Comparison of ENCODE assay signal across 17 mouse cellular contexts in the genomic region with DNA sequence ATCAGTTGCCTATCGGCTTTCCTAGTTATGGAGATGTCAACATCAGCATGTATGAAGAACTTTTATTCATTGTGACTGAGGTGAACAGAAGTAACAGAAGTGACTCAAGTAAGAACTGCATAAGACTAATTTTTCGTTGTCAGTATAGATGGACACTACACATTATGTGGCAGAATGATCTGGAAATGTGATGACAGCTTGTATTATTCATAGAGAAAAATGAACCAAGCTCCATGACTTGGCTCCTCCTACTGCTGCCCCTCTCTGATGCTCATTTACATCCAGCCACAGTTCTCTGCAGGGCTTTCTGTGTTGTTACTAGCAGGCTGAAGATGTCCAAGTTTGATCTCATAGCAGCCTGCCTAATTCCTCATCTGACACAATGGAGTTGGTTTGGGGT.
"Had no signal": no experiment of that assay in that cellular context is flagged by ENCODE, and none has a peak within 500 bp of the region (broad histone marks: within the 10 kb centered on the region; RNA-seq: fewer than 3 reads in every experiment).

No protein-coding gene starts in this region.

- H3K27me3 ChIP-seq: neural tube, embryonic 12.5 days; neural tube, embryonic 13.5 days; neural tube, embryonic 15.5 days; stomach, embryonic 15.5 days had no signal

- H3K9ac ChIP-seq: neural tube, embryonic 12.5 days; neural tube, embryonic 13.5 days; neural tube, embryonic 15.5 days; stomach, embryonic 15.5 days had no signal

- H3K27ac ChIP-seq: neural tube, embryonic 12.5 days; neural tube, embryonic 13.5 days; neural tube, embryonic 15.5 days; stomach, embryonic 15.5 days; stomach, postnatal 0 days had no signal

- H3K9me3 ChIP-seq: neural tube, embryonic 12.5 days; neural tube, embryonic 13.5 days; neural tube, embryonic 15.5 days; stomach, embryonic 15.5 days had no signal

- H3K36me3 ChIP-seq: neural tube, embryonic 12.5 days; neural tube, embryonic 13.5 days; stomach, embryonic 15.5 days had no signal

- DNase-seq: retina, postnatal 1 day; right cerebral cortex, adult 18-20 months; right cerebral cortex, postnatal 14 days; right cerebral cortex, postnatal 25 days; right cerebral cortex, postnatal 4 days; spleen, adult 18-20 months; thymus, adult 18-20 months; thymus, adult 2 months; thymus, postnatal 14 days; thymus, postnatal 25 days; thymus, postnatal 36 days; thymus, postnatal 4 days had no signal

- H3K4me3 ChIP-seq: neural tube, embryonic 12.5 days; neural tube, embryonic 13.5 days; neural tube, embryonic 15.5 days; stomach, embryonic 15.5 days had no signal

- H3K4me1 ChIP-seq: neural tube, embryonic 12.5 days; neural tube, embryonic 15.5 days; stomach, embryonic 15.5 days had no signal

- H3K4me2 ChIP-seq: neural tube, embryonic 12.5 days; neural tube, embryonic 13.5 days; neural tube, embryonic 15.5 days; stomach, embryonic 15.5 days had no signal
